Mouse (Mus musculus) ES-Bruce4 (cell line): ENCODE data around the gene Olfr603.

Source experiments
- CTCF ChIP-seq: IDR thresholded peaks from one replicate; pipeline ENCODE4 v1.8.1; 2011; ENCODE audit warnings: low read depth, low read length
- EP300 ChIP-seq: IDR thresholded peaks from 2 replicates; pipeline ENCODE4 v1.6.1; 2011; ENCODE audit warnings: low read depth, low read length; ENCODE audit not compliant: insufficient read depth
- POLR2A ChIP-seq: IDR thresholded peaks from one replicate; pipeline ENCODE4 v1.8.1; 2011; ENCODE audit warnings: low read length; ENCODE audit not compliant: insufficient read depth

DNA sequence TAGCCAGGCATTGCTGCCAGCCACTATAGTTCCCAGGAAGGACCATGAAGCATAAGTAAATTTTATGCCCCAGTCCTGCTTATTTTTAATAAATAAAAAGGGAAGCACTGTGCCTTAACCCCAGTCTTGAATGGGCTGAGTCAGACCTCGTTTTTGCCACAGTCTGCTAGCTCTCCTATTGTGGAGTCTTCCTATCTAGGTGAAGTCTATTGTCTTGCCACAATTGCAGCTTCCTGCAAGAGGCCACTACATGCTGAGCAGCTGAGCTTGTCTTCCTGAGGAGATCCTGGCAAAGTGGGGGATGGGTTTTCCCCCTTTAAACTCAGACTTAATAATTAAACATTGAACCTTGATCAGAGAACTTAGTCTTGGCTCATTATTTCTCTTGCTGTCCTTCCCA is 13.0 kb upstream of the Olfr603 start:
- TF ChIP-seq POLR2A (no peak), CTCF (no peak), EP300 (no peak)
